Mouse (Mus musculus) embryonic facial prominence, embryonic 15.5 days (tissue): ENCODE measurements around the gene Tor1aip1. TPM values are rescaled to one million over a fixed set of nuclear protein-coding genes. Genes with fewer than 3 reads are reported as not detected.
A peak's percentile ranks its signal among the peaks of the same experiment; 100 is the strongest.

Experiments
- ATAC-seq: fragments of 200-750 bp; cut with Nextera tagmentation; 2 replicates; pipeline ENCODE4 v1.8.0; 2017; ENCODE audit warnings: low read depth, moderate TSS enrichment; ENCODE audit not compliant: insufficient number of reproducible peaks, low FRiP score, low TSS enrichment
- H3K27ac ChIP-seq: fragments of 300-500 bp; sonication (generic); replicated peaks from 2 replicates; pipeline ENCODE4 v1.5.1; 2015; ENCODE audit warnings: mild to moderate bottlenecking, inconsistent platforms
- H3K27me3 ChIP-seq: fragments of 300-500 bp; sonication (generic); 2 replicates; pipeline ENCODE4 v1.6.1; 2015; ENCODE audit warnings: inconsistent platforms
- H3K36me3 ChIP-seq: fragments of 300-500 bp; sonication (generic); 2 replicates; pipeline ENCODE4 v1.6.1; 2015; ENCODE audit warnings: mild to moderate bottlenecking, inconsistent platforms
- H3K4me1 ChIP-seq: fragments of 300-500 bp; sonication (generic); 2 replicates; pipeline ENCODE4 v1.6.1; 2015; ENCODE audit warnings: inconsistent platforms
- H3K4me2 ChIP-seq: fragments of 300-500 bp; sonication (generic); replicated peaks from 2 replicates; pipeline ENCODE4 v1.6.1; 2015; ENCODE audit warnings: mild to moderate bottlenecking, inconsistent platforms
- H3K4me3 ChIP-seq: fragments of 300-500 bp; sonication (generic); replicated peaks from 2 replicates; pipeline ENCODE4 v1.5.1; 2015; ENCODE audit warnings: mild to moderate bottlenecking, inconsistent platforms
- H3K9ac ChIP-seq: fragments of 300-500 bp; sonication (generic); 2 replicates; pipeline ENCODE4 v1.6.1; 2015; ENCODE audit warnings: inconsistent platforms
- H3K9me3 ChIP-seq: fragments of 300-500 bp; sonication (generic); replicated peaks from 2 replicates; pipeline ENCODE4 v1.6.1; 2016; ENCODE audit warnings: inconsistent platforms
- WGBS: fragments of 180-500 bp; shearing (Covaris S2); methylation state at CpG from one replicate; pipeline ENCODE4 v1.1.7; 2015; 5-methylcytosine and 5-hydroxymethylcytosine counted together
- polyA plus RNA-seq: library from polyadenylated mRNA; unstranded; fragments of >200 nt; fragmentation: Nextera tagmentation; extraction: Ambion mirVana; gene quantifications from 2 replicates; pipeline ENCODE4 v1.2.1, GENCODE M21; 2015

The Tor1aip1 gene
- 45.1 and 47.8 TPM in 2 replicates for polyA plus RNA-seq

- WGBS: under 1% methylated on average over 59 of the region's 59 CpGs
- H3K27me3 ChIP-seq: no peaks in the 10 kb centered on the region
- peak; percentile 94 for ATAC-seq
- no peaks in the 10 kb centered on the region for H3K9me3 ChIP-seq
- H3K27ac ChIP-seq: peak within 1 kb of the TSS; percentile 100
- H3K9ac ChIP-seq: peak within 1 kb of the TSS; percentile 94
- peak within 1 kb of the TSS; percentile 88 for H3K4me3 ChIP-seq
- H3K4me2 ChIP-seq: peak within 1 kb of the TSS; percentile 60
- peaks cover 25% of the 10 kb centered on the region for H3K36me3 ChIP-seq
- H3K4me1 ChIP-seq: peaks cover 15% of the 10 kb centered on the region
These were observed at the start of gene Tor1aip1 for GRCm38 (mm10) chr1:156035930-156036737. Gene Tor1aip1, minus strand, starts transcription at chr1:156036480.

DNA sequence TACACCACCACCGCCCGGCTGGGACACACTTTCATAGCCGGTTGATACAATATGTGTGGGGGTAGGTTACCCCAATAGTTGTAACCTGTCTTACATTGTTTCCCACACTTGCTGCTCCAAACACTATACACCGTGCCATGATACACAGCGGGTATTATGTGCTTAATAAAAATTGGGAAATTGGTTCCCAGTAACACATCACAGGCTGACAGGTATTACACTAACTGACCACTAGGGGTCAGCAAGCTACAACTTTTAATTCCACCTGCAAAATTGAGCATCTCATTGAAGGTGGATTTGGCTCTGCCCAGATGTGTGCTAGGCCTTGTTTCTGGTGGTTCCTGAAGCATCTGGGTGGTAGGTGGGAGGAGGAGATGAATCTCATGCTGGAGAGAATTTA lies 49.5 kb upstream of the Tor1aip1 start:
- H3K27ac ChIP-seq: no peak overlapping the region
- no peak overlapping the region for H3K4me2 ChIP-seq
- no peak for ATAC-seq
- H3K27me3 ChIP-seq: no peaks in the 10 kb centered on the region
- WGBS: 53% methylated on average over 5 of the region's 5 CpGs
- no peaks in the 10 kb centered on the region for H3K9me3 ChIP-seq
- no peak overlapping the region for H3K4me3 ChIP-seq
- H3K36me3 ChIP-seq: no peaks in the 10 kb centered on the region
- H3K9ac ChIP-seq: no peak overlapping the region
- no peaks in the 10 kb centered on the region for H3K4me1 ChIP-seq

DNA sequence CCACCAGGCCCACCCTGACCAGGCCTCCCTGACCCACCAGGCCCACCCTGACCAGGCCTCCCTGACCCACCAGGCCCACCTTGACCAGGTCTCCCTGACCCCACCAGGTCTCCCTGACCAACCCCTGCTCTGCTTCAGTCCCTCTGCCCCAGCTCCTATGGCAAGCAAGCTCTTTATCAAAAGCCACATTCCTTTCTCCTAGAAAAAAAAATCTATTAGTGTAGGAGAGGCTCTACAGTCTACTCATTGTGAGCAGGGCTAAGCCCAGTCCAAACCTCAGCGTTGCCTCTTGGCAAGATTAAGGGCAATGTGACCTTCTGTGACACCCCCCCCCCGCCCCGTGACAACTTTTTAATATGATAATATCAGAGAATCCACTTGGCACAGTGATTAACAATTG lies 48.3 kb upstream of the Tor1aip1 start:
- no peak overlapping the region for H3K4me3 ChIP-seq
- WGBS: 59% methylated on average over 3 of the region's 3 CpGs
- H3K27ac ChIP-seq: no peak overlapping the region
- no peak overlapping the region for H3K4me2 ChIP-seq
- no peaks in the 10 kb centered on the region for H3K27me3 ChIP-seq
- no peak for ATAC-seq
- no peaks in the 10 kb centered on the region for H3K36me3 ChIP-seq
- H3K9ac ChIP-seq: no peak overlapping the region
- H3K9me3 ChIP-seq: no peaks in the 10 kb centered on the region
- H3K4me1 ChIP-seq: no peaks in the 10 kb centered on the region

DNA sequence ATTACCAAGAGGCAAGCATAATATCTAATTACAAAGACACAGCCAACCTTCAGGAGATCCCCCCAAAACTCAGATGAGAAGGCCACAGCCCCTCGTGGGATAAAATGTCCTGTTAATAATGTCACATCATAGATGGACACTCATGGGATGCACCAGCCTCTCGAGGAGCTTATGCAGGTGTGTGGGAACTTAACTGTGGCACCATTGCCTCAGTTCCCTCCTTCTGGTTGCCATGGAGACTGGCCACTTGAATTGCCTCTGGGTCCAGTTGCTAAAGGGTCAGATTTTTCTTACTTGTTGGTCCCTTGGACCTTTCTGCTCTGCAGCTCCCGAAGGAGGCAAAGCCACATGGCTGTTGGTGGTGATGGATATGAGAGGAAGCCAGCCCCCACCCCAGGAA lies 41.4 kb upstream of the Tor1aip1 start:
- 50% methylated on average over 3 of the region's 3 CpGs for WGBS
- Histone ChIP-seq H3K4me3 (no peak overlapping the region), H3K4me2 (no peak overlapping the region)

GRCm38 (mm10) chr1:156076474-156076873 lies 40.2 kb upstream of the Tor1aip1 start:
- Histone ChIP-seq H3K4me2 (no peak overlapping the region), H3K4me3 (no peak overlapping the region), H3K9me3 (no peaks in the 10 kb centered on the region), H3K9ac (no peak overlapping the region), H3K4me1 (no peaks in the 10 kb centered on the region), H3K36me3 (no peaks in the 10 kb centered on the region), H3K27me3 (no peaks in the 10 kb centered on the region), H3K27ac (no peak overlapping the region)
- 54% methylated on average over 4 of the region's 4 CpGs for WGBS
- ATAC-seq: no peak

More for the DNA sequence above, 41.4 kb upstream of the Tor1aip1 start:
- H3K27ac ChIP-seq: no peak overlapping the region
- H3K4me1 ChIP-seq: no peaks in the 10 kb centered on the region
- H3K9me3 ChIP-seq: no peaks in the 10 kb centered on the region
- H3K27me3 ChIP-seq: no peaks in the 10 kb centered on the region
- no peaks in the 10 kb centered on the region for H3K36me3 ChIP-seq
- no peak overlapping the region for H3K9ac ChIP-seq
- ATAC-seq: no peak

DNA sequence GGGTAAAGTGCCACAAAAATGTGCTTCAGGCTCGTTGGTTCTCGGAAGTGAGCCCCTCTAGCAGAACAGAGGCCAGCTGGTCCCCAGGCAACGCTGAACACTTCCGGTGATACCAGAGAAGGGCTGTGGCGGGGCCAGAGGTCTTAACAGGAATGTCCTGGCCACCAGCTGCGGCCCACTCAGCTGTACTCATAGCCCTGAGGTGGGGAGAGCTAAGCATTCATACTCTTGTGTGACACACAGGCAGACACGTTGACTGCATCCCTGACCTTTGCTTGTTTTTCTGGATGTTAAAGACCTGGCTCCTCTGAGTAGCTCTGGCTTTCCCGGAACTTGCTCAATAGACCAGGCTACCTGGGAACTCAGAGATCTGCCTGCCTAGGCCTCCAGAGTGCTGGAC lies 38.3 kb upstream of the Tor1aip1 start:
- ATAC-seq: no peak
- 20% methylated on average over 8 of the region's 8 CpGs for WGBS
- Histone ChIP-seq H3K27ac (no peak overlapping the region), H3K9me3 (no peaks in the 10 kb centered on the region), H3K9ac (no peak overlapping the region), H3K4me3 (no peak overlapping the region), H3K36me3 (no peaks in the 10 kb centered on the region), H3K4me1 (no peaks in the 10 kb centered on the region), H3K4me2 (no peak overlapping the region), H3K27me3 (no peaks in the 10 kb centered on the region)

- Histone ChIP-seq H3K9me3 (no peaks in the 10 kb centered on the region), H3K4me3 (no peak overlapping the region), H3K4me1 (no peaks in the 10 kb centered on the region), H3K4me2 (no peak overlapping the region), H3K36me3 (no peaks in the 10 kb centered on the region), H3K27ac (no peak overlapping the region), H3K27me3 (no peaks in the 10 kb centered on the region), H3K9ac (no peak overlapping the region)
- no peak for ATAC-seq
- WGBS: 61% methylated on average over 15 of the region's 15 CpGs
These were observed 37.0 kb upstream of the Tor1aip1 start for GRCm38 (mm10) chr1:156073169-156073821.

DNA sequence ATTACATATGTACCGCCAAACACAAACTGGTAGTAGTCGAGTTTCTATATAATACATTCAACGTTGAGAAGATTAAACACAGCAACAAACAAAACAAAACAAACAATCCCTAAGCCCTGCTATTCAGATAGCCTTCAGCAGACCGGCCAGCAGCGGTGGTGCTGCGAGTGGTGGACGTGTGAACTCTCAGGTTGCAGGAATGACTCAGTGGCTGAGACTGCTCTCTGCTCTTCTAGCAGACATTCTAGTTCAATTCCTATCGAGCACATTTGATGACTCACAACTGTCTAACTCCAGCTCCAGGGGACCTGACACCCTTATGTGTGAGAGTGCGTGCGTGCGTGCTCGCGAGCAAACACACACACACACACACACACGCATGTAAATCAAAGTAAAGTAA lies 33.8 kb upstream of the Tor1aip1 start:
- Histone ChIP-seq H3K27me3 (no peaks in the 10 kb centered on the region), H3K9me3 (no peaks in the 10 kb centered on the region), H3K4me2 (no peak overlapping the region), H3K9ac (no peak overlapping the region), H3K27ac (no peak overlapping the region), H3K36me3 (peaks cover 16% of the 10 kb centered on the region), H3K4me3 (no peak overlapping the region), H3K4me1 (no peaks in the 10 kb centered on the region)
- 78% methylated on average over 14 of the region's 14 CpGs for WGBS
- no peak for ATAC-seq

DNA sequence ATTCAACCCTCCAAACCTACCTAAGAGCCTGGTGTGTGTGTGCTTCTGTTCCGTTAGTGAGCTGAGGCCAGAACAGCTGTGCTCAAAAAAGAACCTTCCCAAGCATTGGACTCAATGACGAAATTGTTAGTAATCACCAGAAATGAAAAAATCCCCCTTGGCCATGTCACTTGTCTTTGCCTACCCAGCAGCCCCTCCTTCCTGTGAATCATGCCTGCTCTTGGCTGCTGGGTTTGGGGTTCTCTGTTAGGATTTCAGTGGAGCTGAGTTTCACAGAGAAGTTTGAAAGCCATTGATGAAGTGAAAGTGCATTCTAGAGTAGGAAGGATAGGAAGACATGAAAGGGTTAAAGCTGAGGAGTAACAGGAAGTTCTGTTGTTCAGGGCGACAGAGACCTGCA lies 29.9 kb upstream of the Tor1aip1 start:
- Histone ChIP-seq H3K4me3 (no peak overlapping the region), H3K27ac (no peak overlapping the region), H3K36me3 (peaks cover 46% of the 10 kb centered on the region), H3K9me3 (no peaks in the 10 kb centered on the region), H3K4me1 (no peaks in the 10 kb centered on the region), H3K4me2 (no peak overlapping the region), H3K9ac (no peak overlapping the region), H3K27me3 (no peaks in the 10 kb centered on the region)
- ATAC-seq: no peak
- 52% methylated on average over 3 of the region's 3 CpGs for WGBS

GRCm38 (mm10) chr1:156062193-156062592 lies 25.9 kb upstream of the Tor1aip1 start:
- no peak overlapping the region for H3K27ac ChIP-seq
- ATAC-seq: no peak
- no peak overlapping the region for H3K4me3 ChIP-seq
- H3K4me1 ChIP-seq: no peaks in the 10 kb centered on the region
- H3K9ac ChIP-seq: no peak overlapping the region
- no peak overlapping the region for H3K4me2 ChIP-seq
- no peaks in the 10 kb centered on the region for H3K9me3 ChIP-seq
- WGBS: 92% methylated on average over 4 of the region's 4 CpGs
- no peaks in the 10 kb centered on the region for H3K27me3 ChIP-seq
- H3K36me3 ChIP-seq: peaks cover 54% of the 10 kb centered on the region

DNA sequence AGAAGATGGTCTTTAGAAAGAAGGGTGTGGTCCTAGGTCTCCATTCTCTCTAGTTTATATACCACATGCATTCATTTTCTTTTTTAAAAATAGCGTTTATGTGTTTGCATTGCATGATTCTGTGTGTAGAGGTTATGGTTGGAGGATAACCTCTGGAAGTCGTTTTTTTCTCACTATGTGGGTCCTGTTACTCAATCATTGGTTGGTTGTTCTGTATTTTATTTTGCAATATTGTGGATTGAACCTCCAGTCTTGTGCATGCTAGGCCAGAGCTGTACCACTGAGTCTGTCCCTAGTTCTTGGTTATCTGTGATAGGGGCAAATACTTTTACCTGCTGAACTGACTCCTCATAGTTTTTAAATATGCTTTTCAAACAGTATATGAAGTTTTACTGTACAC lies 21.9 kb upstream of the Tor1aip1 start:
- Histone ChIP-seq H3K36me3 (peaks cover 32% of the 10 kb centered on the region), H3K9ac (no peak overlapping the region), H3K4me1 (no peaks in the 10 kb centered on the region), H3K27me3 (no peaks in the 10 kb centered on the region), H3K4me2 (no peak overlapping the region), H3K27ac (no peak overlapping the region), H3K9me3 (no peaks in the 10 kb centered on the region), H3K4me3 (no peak overlapping the region)
- 78% methylated on average over 2 of the region's 2 CpGs for WGBS
- ATAC-seq: no peak
